Mouse (Mus musculus) mesoderm, embryonic 11.5 days (tissue): ENCODE results near the gene Foxc1.

ENCODE experiments used
- DNase-seq: peaks from one replicate; pipeline ENCODE4 v3.0.0-alpha.2; 2012; ENCODE audit warnings: low read depth, low spot score

The Foxc1 gene

DNA sequence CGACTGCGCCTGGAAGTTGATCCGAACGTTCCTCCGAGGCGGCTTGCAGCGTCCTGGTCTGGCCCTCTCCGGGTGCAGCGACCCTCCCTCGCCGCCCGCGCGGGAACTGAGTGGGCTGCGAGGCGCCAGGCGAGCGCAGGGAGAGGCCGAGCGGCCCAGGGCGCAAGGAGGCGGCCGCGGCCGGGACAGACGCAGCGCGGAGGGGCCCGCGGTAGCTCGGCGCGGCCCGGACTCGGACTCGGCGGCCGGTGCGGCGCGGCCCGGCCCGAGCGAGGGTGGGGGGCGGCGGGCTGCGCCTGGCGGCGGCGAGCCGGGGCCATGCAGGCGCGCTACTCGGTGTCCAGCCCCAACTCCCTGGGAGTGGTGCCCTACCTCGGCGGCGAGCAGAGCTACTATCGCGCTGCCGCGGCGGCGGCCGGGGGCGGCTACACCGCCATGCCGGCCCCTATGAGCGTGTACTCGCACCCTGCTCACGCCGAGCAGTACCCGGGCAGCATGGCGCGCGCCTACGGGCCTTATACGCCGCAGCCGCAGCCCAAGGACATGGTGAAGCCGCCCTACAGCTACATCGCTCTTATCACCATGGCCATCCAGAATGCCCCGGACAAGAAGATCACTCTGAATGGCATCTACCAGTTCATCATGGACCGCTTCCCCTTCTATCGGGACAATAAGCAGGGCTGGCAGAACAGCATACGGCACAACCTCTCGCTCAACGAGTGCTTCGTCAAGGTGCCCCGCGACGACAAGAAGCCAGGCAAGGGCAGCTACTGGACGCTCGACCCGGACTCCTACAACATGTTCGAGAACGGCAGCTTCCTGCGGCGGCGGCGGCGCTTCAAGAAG lies 680 bp downstream of the Foxc1 start:
- DNase-seq: no peak

DNA sequence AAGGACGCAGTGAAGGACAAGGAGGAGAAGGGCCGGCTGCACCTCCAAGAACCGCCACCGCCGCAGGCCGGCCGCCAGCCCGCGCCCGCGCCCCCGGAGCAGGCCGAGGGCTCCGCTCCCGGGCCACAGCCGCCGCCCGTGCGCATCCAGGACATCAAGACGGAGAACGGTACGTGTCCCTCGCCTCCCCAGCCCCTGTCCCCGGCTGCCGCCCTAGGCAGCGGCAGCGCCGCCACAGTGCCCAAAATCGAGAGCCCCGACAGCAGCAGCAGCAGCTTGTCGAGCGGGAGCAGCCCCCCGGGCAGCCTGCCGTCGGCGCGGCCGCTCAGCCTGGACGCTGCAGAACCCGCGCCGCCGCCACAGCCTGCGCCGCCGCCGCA lies 1.3 kb downstream of the Foxc1 start:
- no peak for DNase-seq

DNA sequence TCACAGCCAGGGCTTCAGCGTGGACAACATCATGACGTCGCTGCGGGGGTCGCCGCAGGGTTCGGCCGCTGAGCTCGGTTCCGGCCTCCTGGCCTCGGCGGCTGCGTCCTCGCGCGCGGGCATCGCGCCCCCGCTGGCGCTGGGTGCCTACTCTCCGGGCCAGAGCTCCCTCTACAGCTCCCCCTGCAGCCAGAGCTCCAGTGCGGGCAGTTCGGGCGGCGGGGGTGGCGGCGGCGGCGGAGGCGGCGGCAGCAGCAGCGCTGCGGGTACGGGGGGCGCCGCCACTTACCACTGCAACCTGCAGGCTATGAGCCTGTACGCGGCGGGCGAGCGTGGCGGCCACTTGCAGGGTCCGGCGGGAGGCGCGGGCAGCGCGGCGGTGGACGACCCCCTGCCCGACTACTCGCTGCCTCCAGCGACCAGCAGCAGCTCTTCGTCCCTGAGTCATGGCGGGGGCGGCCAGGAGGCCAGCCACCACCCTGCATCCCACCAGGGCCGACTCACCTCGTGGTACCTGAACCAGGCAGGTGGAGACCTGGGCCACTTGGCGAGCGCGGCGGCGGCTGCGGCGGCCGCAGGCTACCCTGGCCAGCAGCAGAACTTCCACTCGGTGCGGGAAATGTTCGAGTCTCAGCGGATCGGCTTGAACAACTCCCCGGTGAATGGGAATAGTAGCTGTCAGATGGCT lies 1.8 kb downstream of the Foxc1 start:
- DNase-seq: no peak

DNA sequence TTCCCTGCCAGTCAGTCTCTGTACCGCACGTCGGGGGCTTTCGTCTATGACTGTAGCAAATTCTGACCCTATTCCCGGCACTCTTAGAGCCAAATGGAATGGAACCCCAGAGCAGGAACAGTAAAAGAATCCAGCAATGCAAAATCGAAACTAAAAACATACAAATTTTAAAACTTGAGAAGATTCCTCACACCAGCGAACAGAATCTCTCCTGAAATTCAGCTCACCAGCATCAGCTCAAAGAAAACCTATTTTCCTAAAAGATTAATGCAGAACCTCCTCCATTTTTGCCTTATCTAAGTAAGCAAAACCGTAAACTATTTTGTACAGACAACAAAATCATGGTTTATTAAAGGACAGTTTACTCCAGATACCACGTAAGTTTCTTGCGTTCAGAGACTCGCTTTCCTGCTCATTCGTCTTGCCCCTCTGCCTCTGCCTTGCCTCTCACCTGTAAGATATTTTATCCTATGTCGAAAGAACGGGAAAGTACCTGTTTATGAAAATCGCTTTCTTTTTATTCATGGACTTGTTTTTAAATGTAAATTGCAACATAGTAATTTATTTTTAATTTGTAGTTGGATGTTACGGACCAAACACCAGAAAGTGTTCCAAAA lies 2.5 kb downstream of the Foxc1 start:
- no peak for DNase-seq

DNA sequence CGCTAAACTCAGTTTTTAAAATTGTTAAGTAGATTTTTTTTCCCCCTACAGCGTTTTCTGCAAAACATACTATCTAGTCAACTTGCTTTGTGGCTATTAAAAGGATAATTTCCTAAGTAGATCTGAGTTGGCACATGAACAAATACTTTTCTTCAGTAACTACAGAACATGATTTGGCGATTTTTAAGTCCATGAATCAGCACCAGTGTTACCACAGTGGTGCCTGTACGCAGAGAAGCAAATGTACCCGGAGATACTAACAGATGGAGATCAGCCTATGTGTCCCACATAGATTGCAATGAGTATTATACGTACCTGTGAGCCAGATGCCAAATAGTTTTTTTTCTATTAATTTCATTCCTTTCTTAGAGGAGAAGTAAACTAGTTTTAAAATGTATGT lies 3.3 kb downstream of the Foxc1 start:
- DNase-seq: no peak

DNA sequence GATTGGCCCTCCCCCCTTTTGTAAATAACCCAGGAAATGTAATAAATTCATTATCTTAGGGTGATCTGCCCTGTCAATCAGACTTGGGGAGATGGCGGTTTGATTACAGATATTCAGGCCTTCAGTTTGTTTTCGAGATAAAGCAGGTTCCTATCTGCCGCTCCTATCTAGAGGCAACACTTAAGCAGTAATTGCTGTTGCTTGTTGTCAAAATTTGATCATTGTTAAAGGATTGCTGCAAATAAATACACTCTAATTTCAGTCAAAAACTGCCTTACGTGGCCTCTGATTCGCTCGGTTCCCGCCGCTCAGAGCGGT lies 3.9 kb downstream of the Foxc1 start:
- DNase-seq: no peak

DNA sequence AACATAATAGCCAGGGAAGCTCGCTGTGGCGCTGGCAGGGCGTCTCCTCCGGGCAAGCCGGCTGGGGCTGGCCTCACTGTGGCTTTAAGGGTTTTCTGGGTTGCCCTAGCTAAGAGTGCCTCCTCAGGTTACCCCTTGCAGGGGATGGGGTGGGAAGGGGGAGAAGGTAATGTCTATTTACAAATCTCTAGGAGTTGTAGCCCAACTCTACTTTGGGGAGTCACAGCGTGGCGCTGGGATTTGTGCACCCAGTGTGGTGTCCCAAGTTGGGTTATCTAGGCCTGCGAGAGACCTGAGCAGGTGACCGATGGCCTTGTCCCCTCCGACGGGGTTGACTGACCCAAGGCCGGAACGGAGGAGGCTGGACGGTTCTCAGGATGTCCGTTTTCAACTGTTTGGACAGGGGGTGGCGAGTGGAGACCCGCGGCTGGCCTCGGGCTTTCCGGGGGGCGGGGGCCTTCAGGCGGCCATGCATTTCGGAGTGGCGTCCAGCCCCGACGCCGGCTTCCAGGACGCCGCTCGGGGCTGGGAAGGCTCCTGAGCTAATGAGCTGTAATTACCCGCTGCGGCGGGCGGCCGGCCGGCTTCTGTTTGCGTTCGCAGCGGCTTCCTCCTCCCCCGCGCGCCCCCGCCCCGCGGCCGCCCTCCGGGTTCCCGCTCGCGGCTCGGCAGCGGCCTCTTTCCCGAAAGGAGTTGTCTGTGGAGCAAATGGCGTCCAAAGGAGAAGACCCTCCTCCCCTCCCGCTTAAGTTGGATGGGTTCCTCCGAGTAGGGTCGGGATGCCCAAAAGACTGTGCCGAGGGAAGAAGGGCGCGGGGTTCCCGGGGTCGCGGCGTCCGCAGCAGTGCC lies 4.5 kb downstream of the Foxc1 start:
- DNase-seq: no peak

DNA sequence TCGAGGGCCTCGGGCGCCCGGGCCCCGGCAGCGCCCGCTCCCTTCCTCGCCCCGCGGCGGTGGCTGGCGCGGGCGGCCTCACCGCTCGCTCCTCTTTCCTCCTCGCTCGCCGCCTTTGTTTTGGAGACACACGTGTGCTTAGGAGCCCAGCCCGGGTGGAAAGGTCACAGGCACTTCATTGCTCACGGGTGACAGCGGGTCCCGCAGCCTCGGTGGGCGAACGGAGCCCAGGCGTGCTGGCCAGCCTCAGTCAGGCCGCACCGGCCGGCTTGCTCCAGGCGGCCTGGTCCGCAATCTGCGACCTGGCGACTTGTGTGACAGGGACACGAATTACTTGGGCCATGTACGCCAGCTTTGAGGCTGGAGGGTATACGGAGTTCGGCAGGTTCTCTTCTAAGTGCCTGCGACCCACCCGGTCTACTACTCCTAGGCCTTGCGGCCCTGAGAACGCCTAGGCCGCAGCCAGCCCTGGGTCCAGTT lies 5.1 kb downstream of the Foxc1 start:
- DNase-seq: no peak

DNA sequence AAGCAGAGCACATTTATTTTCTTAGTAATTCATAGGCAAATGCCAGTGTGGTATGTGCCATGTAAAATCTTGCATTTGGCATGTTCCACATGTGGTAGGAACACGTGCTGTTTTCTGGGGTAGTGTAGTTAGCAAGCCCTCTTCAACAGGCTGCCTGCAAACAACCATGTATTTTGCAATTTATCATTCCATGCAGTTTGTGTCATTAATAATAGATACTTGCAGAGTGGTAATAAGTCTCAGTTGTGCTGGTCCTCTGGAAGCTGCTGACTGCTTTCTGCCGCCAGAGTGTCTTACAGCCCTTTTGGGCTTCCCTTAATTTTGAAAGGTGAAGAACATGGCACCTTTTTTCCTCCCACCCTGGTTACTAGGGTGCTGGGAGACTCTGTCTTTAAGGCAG lies 6.3 kb downstream of the Foxc1 start:
- no peak for DNase-seq

DNA sequence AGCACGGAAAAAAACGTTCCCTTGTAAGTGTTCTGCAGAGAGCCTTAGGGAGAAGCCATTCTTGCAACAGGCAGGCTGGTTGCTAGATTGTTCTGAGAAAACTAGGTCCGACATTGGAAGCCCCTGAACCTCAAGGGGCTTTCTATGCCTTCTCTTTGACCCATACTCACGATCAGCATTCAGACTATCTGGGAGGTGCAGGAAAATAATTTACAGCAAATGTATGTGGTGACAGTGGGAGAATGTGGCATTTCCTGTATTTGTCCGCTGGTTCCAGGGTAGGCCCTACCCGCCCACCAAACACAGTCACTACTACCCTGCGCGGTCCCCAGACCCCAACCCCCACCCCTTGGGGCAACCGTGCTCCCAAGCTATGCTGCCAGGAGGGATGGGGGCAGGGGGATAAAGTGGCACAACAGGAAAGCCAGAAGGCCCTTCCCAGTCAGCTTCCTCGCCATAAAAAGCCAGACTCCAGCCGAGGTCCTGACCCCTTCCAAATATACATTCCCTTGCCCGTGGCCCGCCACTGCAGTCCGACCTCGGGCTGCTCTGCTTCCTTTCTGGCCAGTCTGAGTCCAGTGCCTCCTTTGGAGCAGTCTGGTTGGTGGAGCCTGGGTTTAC lies 9.1 kb downstream of the Foxc1 start:
- DNase-seq: no peak

DNA sequence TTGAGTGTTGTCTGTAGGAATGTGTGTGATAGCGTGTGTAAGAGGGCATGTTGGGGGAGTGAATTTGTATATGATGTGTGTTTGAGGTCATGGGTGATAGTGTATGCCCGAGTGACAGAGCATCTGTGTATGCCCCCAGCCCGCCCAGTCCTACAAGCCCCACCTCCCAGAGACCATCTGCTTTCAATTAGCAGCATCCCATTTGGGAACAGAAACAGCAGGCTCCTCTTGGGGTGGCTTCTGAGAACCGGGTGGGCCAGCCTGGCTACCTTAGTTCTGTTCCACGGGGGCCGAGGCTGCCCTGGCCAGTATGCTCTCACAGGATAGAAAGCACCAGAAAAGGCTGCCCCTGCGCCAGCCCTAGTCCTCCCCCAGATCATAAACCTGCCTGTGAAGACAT lies 11.9 kb downstream of the Foxc1 start:
- DNase-seq: no peak

DNA sequence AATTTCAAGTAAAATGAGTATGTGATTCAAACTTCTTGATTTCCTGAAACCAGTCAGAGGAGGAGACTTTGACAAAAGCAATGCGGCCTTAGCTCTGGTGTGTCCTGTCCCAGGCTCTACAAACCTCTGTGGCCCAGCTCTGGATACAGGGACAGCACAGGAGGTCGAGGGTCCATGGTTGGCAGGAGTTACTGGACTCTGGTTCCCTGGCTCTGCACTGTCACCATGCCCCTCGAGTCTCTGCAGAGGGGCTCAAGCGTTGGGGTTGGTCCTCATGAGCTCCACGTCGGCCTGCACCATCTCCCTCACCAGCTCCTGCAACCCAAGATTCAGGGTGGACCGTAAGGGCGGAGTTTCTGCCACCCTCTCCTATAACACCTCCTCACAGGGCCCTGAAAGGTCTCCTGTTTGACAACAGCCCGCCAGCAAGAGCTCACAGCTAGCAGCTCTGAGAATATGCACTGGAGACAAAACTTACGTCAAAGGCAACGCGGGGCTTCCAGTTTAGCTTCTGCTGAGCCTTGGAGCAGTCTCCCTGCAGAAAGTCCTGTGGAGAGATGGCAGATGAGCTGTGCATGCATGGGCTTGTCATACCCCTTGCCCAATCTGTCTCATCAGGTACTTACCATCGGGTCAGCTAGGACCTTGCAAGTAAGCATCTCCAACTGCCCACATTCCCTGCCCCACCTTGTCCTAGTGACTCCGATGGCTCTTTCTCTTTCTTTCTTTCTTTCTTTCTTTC lies 13.4 kb downstream of the Foxc1 start:
- no peak for DNase-seq

DNA sequence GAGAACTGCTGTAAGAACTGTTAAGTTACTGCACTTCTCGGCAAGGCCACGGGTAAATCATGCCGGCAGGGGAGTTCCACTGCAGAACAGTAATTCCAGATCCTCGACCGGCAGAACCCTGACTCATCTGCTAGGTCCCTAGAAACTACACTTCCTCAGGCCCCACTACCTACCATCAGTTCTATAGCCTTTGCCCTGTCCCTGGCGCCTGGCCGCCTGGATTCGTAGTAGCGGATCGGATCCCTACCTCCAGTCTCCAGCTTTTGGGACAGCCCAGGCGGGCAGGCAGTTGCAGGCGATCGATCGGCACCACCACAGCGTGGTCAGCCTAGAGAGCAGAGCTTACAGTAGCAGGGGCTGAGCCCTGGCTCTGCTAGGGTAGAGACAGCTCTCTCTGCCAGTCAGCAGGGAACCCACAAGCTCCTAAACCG lies 14.2 kb downstream of the Foxc1 start:
- DNase-seq: peak; percentile 66

DNA sequence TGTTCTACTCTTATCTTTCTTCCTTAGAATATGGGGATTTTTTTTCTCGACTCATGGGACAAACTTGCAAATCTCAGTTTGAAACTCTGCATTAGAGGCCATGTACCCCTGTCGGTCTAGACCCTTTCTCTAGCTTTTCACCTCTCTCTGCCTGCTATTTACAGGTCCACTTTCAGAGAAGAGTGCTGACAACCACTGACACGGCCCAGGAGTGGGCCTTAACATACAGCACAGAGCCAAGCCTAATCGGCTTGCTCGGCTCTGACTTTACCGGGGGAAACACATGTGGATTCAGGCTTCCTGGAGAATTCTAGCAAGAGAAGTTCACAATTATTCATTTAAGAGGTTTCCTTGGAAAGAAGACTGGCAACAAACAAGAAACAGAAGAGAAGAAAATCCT lies 14.6 kb downstream of the Foxc1 start:
- no peak for DNase-seq

DNA sequence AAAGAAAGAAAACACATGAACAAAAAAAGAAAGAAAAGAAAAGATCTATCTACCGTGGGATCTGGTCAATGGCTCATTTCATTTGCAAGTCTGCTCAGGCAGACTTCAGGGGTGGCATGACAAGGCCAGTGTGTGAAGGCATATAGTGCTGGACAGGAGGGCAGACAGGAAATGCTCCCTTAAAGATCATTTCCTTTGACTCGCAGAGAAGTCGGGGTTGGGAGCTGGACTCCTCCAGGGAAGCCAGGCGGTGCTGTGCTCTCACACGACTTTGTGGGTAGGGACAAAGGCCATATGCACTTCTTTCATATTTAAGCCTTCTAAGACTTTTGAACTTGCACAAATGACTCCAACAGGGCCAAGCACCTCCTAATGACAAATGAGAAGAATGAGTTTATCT lies 16.9 kb downstream of the Foxc1 start:
- no peak for DNase-seq

DNA sequence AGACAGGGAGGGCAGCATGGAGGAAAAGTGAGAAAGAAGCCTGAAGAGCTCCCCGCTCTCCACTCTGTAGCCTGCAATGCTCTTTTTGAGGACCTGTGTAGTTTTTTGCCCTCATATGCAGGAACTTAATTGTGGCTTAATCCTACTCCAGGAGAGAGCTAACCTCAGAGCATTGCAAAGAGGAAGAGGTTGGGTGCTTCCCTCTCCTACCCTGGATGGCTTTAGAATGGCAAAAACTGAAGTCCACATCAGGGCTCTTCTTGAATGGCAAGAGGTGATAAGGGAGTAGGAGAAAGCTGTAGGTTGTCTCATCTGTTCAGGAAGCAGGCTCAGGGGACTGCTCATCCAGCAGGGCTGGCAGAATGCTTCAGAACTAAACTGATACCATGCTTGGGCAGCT lies 18.7 kb downstream of the Foxc1 start:
- DNase-seq: no peak

DNA sequence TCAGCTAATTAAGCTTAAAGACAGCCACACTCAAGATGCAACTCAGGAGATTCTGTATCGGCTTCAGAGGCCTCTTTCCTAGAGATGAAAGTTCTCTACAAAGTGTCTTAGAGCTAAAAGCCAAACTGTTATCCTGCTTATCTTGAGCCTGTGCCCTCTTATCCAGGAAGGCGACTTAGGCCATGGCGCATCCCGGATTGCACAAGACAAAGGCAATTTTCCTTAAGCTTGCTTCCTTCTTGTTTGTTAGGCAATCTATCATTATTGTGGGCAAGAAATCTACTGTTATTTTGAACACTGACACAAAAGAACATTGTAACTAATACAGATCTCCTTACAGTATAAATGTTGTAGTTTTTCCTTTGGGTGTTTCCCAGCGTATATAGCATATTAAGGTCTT lies 20.7 kb downstream of the Foxc1 start:
- no peak for DNase-seq

DNA sequence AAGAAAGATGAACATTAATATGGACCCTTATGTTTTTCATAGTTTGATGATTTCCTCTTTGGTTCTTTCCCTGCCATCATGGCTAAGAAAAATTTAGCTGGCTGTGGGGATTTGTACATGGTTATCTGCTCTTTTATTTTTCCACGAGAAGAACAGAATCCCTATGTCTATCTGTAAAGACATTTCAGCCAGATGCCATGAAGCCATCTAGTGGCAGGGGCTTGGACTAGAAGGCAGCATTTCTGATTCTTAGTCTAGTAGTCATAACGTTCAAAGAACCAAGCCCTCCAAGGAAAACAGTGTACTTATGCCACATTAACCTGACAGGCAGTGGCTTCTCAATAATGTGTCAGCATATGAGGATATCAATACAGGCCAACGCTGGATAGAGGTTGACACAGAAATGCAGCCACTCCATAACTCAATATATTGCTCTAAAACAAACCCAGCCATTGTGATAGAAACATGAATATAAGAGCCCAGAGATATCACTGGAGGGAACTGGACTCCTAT lies 21.4 kb downstream of the Foxc1 start:
- no peak for DNase-seq

DNA sequence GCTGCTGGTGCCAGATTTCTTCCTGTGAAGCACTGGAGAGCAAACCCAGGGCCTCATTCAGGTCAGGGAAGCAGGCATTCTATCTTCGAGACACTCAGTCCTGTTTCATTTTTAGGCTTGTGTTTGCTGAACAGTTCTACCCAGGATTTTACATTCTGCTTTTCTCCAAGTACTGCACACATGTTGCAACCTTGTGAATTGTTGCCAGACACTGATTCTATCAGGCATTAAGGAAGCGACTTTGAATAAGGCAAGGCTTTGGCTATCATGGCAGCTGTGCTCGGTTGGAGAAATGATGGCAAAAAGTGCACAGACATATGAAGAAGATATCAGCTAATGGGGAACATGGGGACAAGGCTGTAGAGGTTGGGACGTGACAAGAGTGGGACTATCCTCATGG lies 22.0 kb downstream of the Foxc1 start:
- no peak for DNase-seq

DNA sequence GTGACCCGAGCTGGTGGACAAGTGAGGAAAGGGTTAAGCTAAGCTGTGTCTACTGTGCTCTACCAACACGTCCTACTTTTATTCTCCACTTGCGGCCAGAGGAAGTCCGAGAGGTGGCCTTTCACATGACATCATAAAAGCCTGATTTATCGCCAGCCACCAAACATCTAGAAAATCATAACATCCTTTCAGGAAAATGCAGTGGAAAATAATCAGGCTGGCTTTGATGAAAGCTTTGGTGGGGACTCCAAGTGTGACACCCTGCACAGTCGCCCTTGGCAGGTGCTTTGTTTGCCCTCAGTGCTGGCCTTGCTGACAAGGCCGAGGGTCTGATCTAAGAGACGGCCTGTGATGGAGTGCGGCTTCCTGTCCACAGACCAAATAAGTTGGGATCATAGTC lies 23.9 kb downstream of the Foxc1 start:
- no peak for DNase-seq

DNA sequence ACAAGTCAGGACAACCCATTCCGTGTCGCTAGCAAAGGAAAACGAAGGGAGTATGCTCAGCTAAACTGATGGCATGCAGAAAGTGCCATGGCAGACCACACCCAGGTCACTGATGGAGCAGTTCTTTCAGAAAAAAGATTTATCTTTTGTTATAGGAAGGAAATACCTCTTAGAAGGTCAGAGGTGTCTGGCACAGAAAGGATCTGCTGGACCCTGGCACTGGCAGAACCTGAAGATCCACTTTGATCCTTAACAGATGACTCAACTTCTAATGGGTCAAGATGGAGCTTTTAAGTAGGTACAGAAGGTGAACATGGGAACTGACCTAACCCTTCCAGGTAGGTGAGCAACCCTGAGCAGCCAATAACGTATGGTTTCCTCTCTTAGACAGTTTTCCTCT lies 29.4 kb downstream of the Foxc1 start:
- no peak for DNase-seq
